In the genomic region with DNA sequence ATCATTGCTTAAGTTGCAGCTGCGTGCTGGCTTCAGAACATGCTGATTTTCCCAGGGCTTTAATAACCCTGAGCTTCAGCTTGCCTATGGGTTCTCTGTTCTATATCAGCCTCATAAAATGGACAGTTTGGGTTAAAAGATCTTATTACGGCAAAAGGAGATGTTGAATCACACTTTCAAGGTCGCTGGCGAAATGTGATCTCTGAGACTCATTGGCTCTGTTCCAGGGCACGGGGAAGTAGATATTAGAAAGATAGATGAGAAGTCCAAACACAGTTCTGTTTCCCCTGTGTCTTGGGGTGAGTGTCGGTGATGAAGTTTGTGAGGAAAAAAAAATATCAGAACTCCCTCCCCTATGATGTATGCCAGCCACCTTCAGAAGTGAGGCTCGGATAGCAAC, we compare ENCODE assay signal across 16 mouse cellular contexts.
DNase-seq lines count a peak whose midpoint lies in the region; ATAC-seq and TF ChIP-seq lines count a peak whose summit lies in the region.
"Had no signal": no experiment of that assay in that cellular context is flagged by ENCODE, and none has a peak within 500 bp of the region (broad histone marks: within the 10 kb centered on the region; RNA-seq: fewer than 3 reads in every experiment).

No protein-coding gene starts in this region.

- DNase-seq in hindbrain, embryonic 10.5 days (ENCODE audit: low spot score) = no peak
- DNase-seq in hindbrain, postnatal 0 days (ENCODE audit: low spot score) = no peak
- DNase-seq in lung, postnatal 4 days = no peak
- DNase-seq in adrenal gland, adult (ENCODE audit: inconsistent age in 2 of 2, low spot score in 1 of 2) = peak; percentile 65 to 88
- DNase-seq in cerebellum, adult 2 months = no peak
- no peak for DNase-seq in testis, postnatal 14 days (ENCODE audit: low spot score)
- DNase-seq: cerebellum, adult 11 months; heart, adult 11 months; kidney, postnatal 14 days; left cerebral cortex, postnatal 4 days; liver, embryonic 13.5 days had no signal

- no peak overlapping the region for H3K4me3 ChIP-seq in hindbrain, embryonic 10.5 days
- H3K4me3 ChIP-seq in hindbrain, postnatal 0 days (ENCODE audit: low read length) = no peak overlapping the region
- no peak overlapping the region for H3K4me3 ChIP-seq in lung, embryonic 16.5 days (ENCODE audit: low read length)
- H3K4me3 ChIP-seq in embryonic facial prominence, embryonic 12.5 days = no peak overlapping the region
- H3K4me3 ChIP-seq in cerebellum, adult 2 months (replicated peaks; ENCODE audit: insufficient read depth, low read depth, low read length) = no peak overlapping the region
- H3K4me3 ChIP-seq: liver, embryonic 13.5 days; midbrain, embryonic 13.5 days; myocyte; stomach, embryonic 15.5 days had no signal

- no peaks in the 10 kb centered on the region for H3K27me3 ChIP-seq in hindbrain, embryonic 10.5 days (ENCODE audit: insufficient read depth, poor library complexity, severe bottlenecking)
- no peaks in the 10 kb centered on the region for H3K27me3 ChIP-seq in hindbrain, postnatal 0 days (ENCODE audit: insufficient read depth, low read length)
- no peaks in the 10 kb centered on the region for H3K27me3 ChIP-seq in lung, embryonic 16.5 days (ENCODE audit: control insufficient read depth, insufficient read depth, low read depth, low read length)
- H3K27me3 ChIP-seq in embryonic facial prominence, embryonic 12.5 days = no peaks in the 10 kb centered on the region
- no peaks in the 10 kb centered on the region for H3K27me3 ChIP-seq in cerebellum, adult 2 months (ENCODE audit: control insufficient read depth, insufficient read depth, low read length)
- H3K27me3 ChIP-seq: midbrain, embryonic 13.5 days; stomach, embryonic 15.5 days had no signal

- H3K27ac ChIP-seq in hindbrain, embryonic 10.5 days = peak overlapping the region; percentile 40
- H3K27ac ChIP-seq in hindbrain, postnatal 0 days = no peak overlapping the region
- H3K27ac ChIP-seq in lung, embryonic 16.5 days (ENCODE audit: low read length) = no peak overlapping the region
- 0 out of 2 replicates have a peak overlapping the region, but pooled peaks have one; percentile 65 for H3K27ac ChIP-seq in embryonic facial prominence, embryonic 12.5 days
- H3K27ac ChIP-seq in cerebellum, adult 2 months (ENCODE audit: insufficient read depth, low read length) = no peak overlapping the region
- H3K27ac ChIP-seq: liver, embryonic 13.5 days; midbrain, embryonic 13.5 days; stomach, embryonic 15.5 days had no signal

- peaks cover 40% of the 10 kb centered on the region for H3K4me1 ChIP-seq in hindbrain, embryonic 10.5 days (replicated peaks)
- 0 out of 2 replicates have a peak, but pooled peaks cover 4% of the 10 kb centered on the region for H3K4me1 ChIP-seq in hindbrain, postnatal 0 days (ENCODE audit: insufficient read depth, low read length)
- peaks cover 5% of the 10 kb centered on the region for H3K4me1 ChIP-seq in lung, embryonic 16.5 days (replicated peaks; ENCODE audit: control insufficient read depth, insufficient read depth, low read length)
- H3K4me1 ChIP-seq in embryonic facial prominence, embryonic 12.5 days = peaks cover 11% of the 10 kb centered on the region
- H3K4me1 ChIP-seq in cerebellum, adult 2 months (ENCODE audit: control insufficient read depth, insufficient read depth, low read length) = no peaks in the 10 kb centered on the region
- H3K4me1 ChIP-seq: liver, embryonic 13.5 days; stomach, embryonic 15.5 days had no signal

- WGBS in hindbrain, embryonic 10.5 days = 70% methylated on average over 7 of the region's 7 CpGs
- WGBS in hindbrain, postnatal 0 days = 51% methylated on average over 7 of the region's 7 CpGs
- WGBS in lung, embryonic 16.5 days = 27% methylated on average over 7 of the region's 7 CpGs
- 39% methylated on average over 7 of the region's 7 CpGs for WGBS in embryonic facial prominence, embryonic 12.5 days
- 66% methylated on average over 7 of the region's 7 CpGs for WGBS in cerebellum, adult 2 months

- H3K9me3 ChIP-seq in hindbrain, embryonic 10.5 days = no peaks in the 10 kb centered on the region
- no peaks in the 10 kb centered on the region for H3K9me3 ChIP-seq in hindbrain, postnatal 0 days (ENCODE audit: low read length)
- no peaks in the 10 kb centered on the region for H3K9me3 ChIP-seq in lung, embryonic 16.5 days (ENCODE audit: control insufficient read depth, low read length)
- H3K9me3 ChIP-seq in embryonic facial prominence, embryonic 12.5 days = no peaks in the 10 kb centered on the region
- H3K9me3 ChIP-seq: liver, embryonic 13.5 days; midbrain, embryonic 13.5 days; stomach, embryonic 15.5 days had no signal

- H3K36me3 ChIP-seq in hindbrain, embryonic 10.5 days = no peaks in the 10 kb centered on the region
- H3K36me3 ChIP-seq in hindbrain, postnatal 0 days (ENCODE audit: insufficient read depth, low read length) = no peaks in the 10 kb centered on the region
- H3K36me3 ChIP-seq in lung, embryonic 16.5 days (ENCODE audit: control insufficient read depth, insufficient read depth, low read length) = no peaks in the 10 kb centered on the region
- no peaks in the 10 kb centered on the region for H3K36me3 ChIP-seq in embryonic facial prominence, embryonic 12.5 days
- H3K36me3 ChIP-seq: liver, embryonic 13.5 days; midbrain, embryonic 13.5 days; stomach, embryonic 15.5 days had no signal

- no peak for TF ChIP-seq CTCF in hindbrain, postnatal 0 days (IDR thresholded peaks at IDR 0.05; ENCODE audit: low read depth)
- TF ChIP-seq CTCF in cerebellum, adult 2 months (IDR thresholded peaks at IDR 0.05; ENCODE audit: borderline replicate concordance, insufficient read depth, low read depth, low read length) = no peak

- ATAC-seq in hindbrain, postnatal 0 days = no peak
- ATAC-seq in lung, embryonic 16.5 days (ENCODE audit: low read depth) = 0 out of 2 replicates have a peak, but pooled peaks have one; percentile 6
- no peak for ATAC-seq in embryonic facial prominence, embryonic 12.5 days (ENCODE audit: insufficient number of reproducible peaks, insufficient read depth, low FRiP score, low TSS enrichment)
- ATAC-seq: midbrain, embryonic 13.5 days had no signal

- TF ChIP-seq POLR2A in cerebellum, adult 2 months (IDR thresholded peaks at IDR 0.05; ENCODE audit: borderline replicate concordance, insufficient read depth, low read length) = no peak

- H3K4me2 ChIP-seq in hindbrain, postnatal 0 days (ENCODE audit: low read depth, low read length) = no peak overlapping the region
- no peak overlapping the region for H3K4me2 ChIP-seq in lung, embryonic 16.5 days (ENCODE audit: low read depth, low read length)
- no peak overlapping the region for H3K4me2 ChIP-seq in embryonic facial prominence, embryonic 12.5 days (replicated peaks)
- H3K4me2 ChIP-seq: liver, embryonic 13.5 days; midbrain, embryonic 13.5 days; stomach, embryonic 15.5 days had no signal

- H3K9ac ChIP-seq in hindbrain, postnatal 0 days (replicated peaks; ENCODE audit: low read length) = no peak overlapping the region
- H3K9ac ChIP-seq in lung, embryonic 16.5 days (ENCODE audit: low read length) = 0 out of 2 replicates have a peak overlapping the region, but pooled peaks have one; percentile 4
- H3K9ac ChIP-seq in embryonic facial prominence, embryonic 12.5 days = no peak overlapping the region
- H3K9ac ChIP-seq: liver, embryonic 13.5 days; midbrain, embryonic 13.5 days; stomach, embryonic 15.5 days had no signal

Comparison
In these comparisons a context has a peak if more than half of its experiments do, and no peak if none do; other contexts are left out.
1. H3K27ac ChIP-seq: peak in hindbrain, embryonic 10.5 days (single experiment) and embryonic facial prominence, embryonic 12.5 days (single experiment); none in hindbrain, postnatal 0 days (single experiment), lung, embryonic 16.5 days (single experiment) and cerebellum, adult 2 months (single experiment).
2. DNase-seq: peak in adrenal gland, adult (2 of 2); none in hindbrain, embryonic 10.5 days (single experiment), hindbrain, postnatal 0 days (single experiment), lung, postnatal 4 days (0 of 2), cerebellum, adult 2 months (0 of 2) and testis, postnatal 14 days (single experiment).